8 mouse cellular contexts compared by ENCODE assay signal in genomic region chr7:118448134-118448967, GRCm38 (mm10). TPM values are rescaled to one million over a fixed set of nuclear protein-coding genes. Genes with fewer than 3 reads are reported as not detected.
DNase-seq lines count a peak whose midpoint lies in the region; ATAC-seq and TF ChIP-seq lines count a peak whose summit lies in the region.

Gene Syt17, minus strand, starts transcription at chr7:118448222.

- under 1% methylated on average over 58 of the region's 58 CpGs for WGBS in forebrain, embryonic 11.5 days
- WGBS in heart, embryonic 16.5 days = under 1% methylated on average over 51 of the region's 58 CpGs
- under 1% methylated on average over 54 of the region's 58 CpGs for WGBS in liver, embryonic 16.5 days (ENCODE audit: insufficient replicate concordance)
- WGBS in neural tube, embryonic 15.5 days = under 1% methylated on average over 57 of the region's 58 CpGs

- H3K27ac ChIP-seq in ES-Bruce4 (ENCODE audit: insufficient read depth, low read length) = no peak within 1 kb of the TSS
- no peak within 1 kb of the TSS for H3K27ac ChIP-seq in forebrain, embryonic 11.5 days (ENCODE audit: low read depth, low read length)
- H3K27ac ChIP-seq in heart, embryonic 16.5 days (ENCODE audit: low read length) = no peak within 1 kb of the TSS
- no peak within 1 kb of the TSS for H3K27ac ChIP-seq in liver, embryonic 16.5 days (ENCODE audit: low read length)
- H3K27ac ChIP-seq in neural tube, embryonic 15.5 days (replicated peaks) = 0 out of 2 replicates have a peak within 1 kb of the TSS, but pooled peaks have one; percentile 37

- H3K4me3 ChIP-seq in ES-Bruce4 (ENCODE audit: low read depth, low read length) = peak within 1 kb of the TSS; percentile 76
- H3K4me3 ChIP-seq in forebrain, embryonic 11.5 days (ENCODE audit: low read depth, low read length) = peak within 1 kb of the TSS; percentile 52
- peak within 1 kb of the TSS; percentile 62 for H3K4me3 ChIP-seq in heart, embryonic 16.5 days (ENCODE audit: low read length)
- peak within 1 kb of the TSS; percentile 56 for H3K4me3 ChIP-seq in liver, embryonic 16.5 days (ENCODE audit: low read depth, low read length)
- peak within 1 kb of the TSS; percentile 56 for H3K4me3 ChIP-seq in neural tube, embryonic 15.5 days (replicated peaks)

- H3K27me3 ChIP-seq in ES-Bruce4 (ENCODE audit: control insufficient read depth, insufficient read depth, low read length, poor library complexity, severe bottlenecking) = no peaks in the 10 kb centered on the region; the same call in 1 of the 2 replicates
- H3K27me3 ChIP-seq in forebrain, embryonic 11.5 days (ENCODE audit: control insufficient read depth, insufficient read depth, low read length) = no peaks in the 10 kb centered on the region; the same call in 1 of the 2 replicates
- H3K27me3 ChIP-seq in heart, embryonic 16.5 days (ENCODE audit: control insufficient read depth, insufficient read depth, low read length) = peaks cover 44% of the 10 kb centered on the region
- H3K27me3 ChIP-seq in liver, embryonic 16.5 days (ENCODE audit: control insufficient read depth, insufficient read depth, low read depth, low read length) = peaks cover 30% of the 10 kb centered on the region
- 0 out of 2 replicates have a peak, but pooled peaks cover 6% of the 10 kb centered on the region for H3K27me3 ChIP-seq in neural tube, embryonic 15.5 days (replicated peaks)

- ATAC-seq in forebrain, embryonic 11.5 days (replicated peaks; ENCODE audit: low FRiP score) = peak; percentile 74
- peak; percentile 50 for ATAC-seq in heart, embryonic 16.5 days (replicated peaks; ENCODE audit: extremely low read depth, insufficient read depth, low FRiP score)
- ATAC-seq in liver, embryonic 16.5 days (ENCODE audit: low read depth) = no peak
- peak; percentile 72 for ATAC-seq in neural tube, embryonic 15.5 days (ENCODE audit: low FRiP score)

- TF ChIP-seq EP300 in ES-Bruce4 (IDR thresholded peaks at IDR 0.05; ENCODE audit: insufficient read depth, low read depth, low read length) = no peak

- peak; percentile 61 for TF ChIP-seq CTCF in ES-Bruce4 (IDR thresholded peaks at IDR 0.05; ENCODE audit: low read depth, low read length)

- no peaks in the 10 kb centered on the region for H3K4me1 ChIP-seq in ES-Bruce4 (ENCODE audit: control insufficient read depth, insufficient read depth, low read length)
- H3K4me1 ChIP-seq in forebrain, embryonic 11.5 days (replicated peaks; ENCODE audit: control insufficient read depth, insufficient read depth, low read length) = peaks cover 12% of the 10 kb centered on the region; the same call in 1 of the 2 replicates
- peaks cover 11% of the 10 kb centered on the region for H3K4me1 ChIP-seq in heart, embryonic 16.5 days (ENCODE audit: control insufficient read depth, insufficient read depth, low read length)
- H3K4me1 ChIP-seq in liver, embryonic 16.5 days (ENCODE audit: control insufficient read depth, low read depth, low read length) = no peaks in the 10 kb centered on the region
- peaks cover 26% of the 10 kb centered on the region for H3K4me1 ChIP-seq in neural tube, embryonic 15.5 days

- H3K36me3 ChIP-seq in ES-Bruce4 (ENCODE audit: control insufficient read depth, insufficient read depth, low read length, poor library complexity, severe bottlenecking) = no peaks in the 10 kb centered on the region
- H3K36me3 ChIP-seq in forebrain, embryonic 11.5 days (ENCODE audit: control insufficient read depth, insufficient read depth, low read length) = no peaks in the 10 kb centered on the region
- H3K36me3 ChIP-seq in heart, embryonic 16.5 days (ENCODE audit: control insufficient read depth, insufficient read depth) = no peaks in the 10 kb centered on the region
- no peaks in the 10 kb centered on the region for H3K36me3 ChIP-seq in liver, embryonic 16.5 days (ENCODE audit: control insufficient read depth, insufficient read depth)
- no peaks in the 10 kb centered on the region for H3K36me3 ChIP-seq in neural tube, embryonic 15.5 days

- peak within 1 kb of the TSS; percentile 75 for H3K9ac ChIP-seq in ES-Bruce4 (ENCODE audit: low read depth, poor library complexity, severe bottlenecking)
- H3K9ac ChIP-seq in forebrain, embryonic 11.5 days (ENCODE audit: low read length) = peak within 1 kb of the TSS; percentile 68
- peak within 1 kb of the TSS; percentile 63 for H3K9ac ChIP-seq in heart, embryonic 16.5 days (ENCODE audit: low read length)
- H3K9ac ChIP-seq in liver, embryonic 16.5 days (ENCODE audit: low read depth, low read length) = no peak within 1 kb of the TSS; the same call in 1 of the 2 replicates
- H3K9ac ChIP-seq in neural tube, embryonic 15.5 days (replicated peaks) = peak within 1 kb of the TSS; percentile 64

- peak; percentile 39 for DNase-seq in brain, embryonic 18.5 days (ENCODE audit: low read depth, low spot score)
- DNase-seq in forebrain, embryonic 11.5 days (ENCODE audit: low spot score) = peak; percentile 88
- DNase-seq in kidney, postnatal 25 days = peak; percentile 67 to 77
- DNase-seq in urinary bladder, postnatal 14 days (ENCODE audit: low spot score) = peak; percentile 70

- peak within 1 kb of the TSS; percentile 91 for H3K4me2 ChIP-seq in forebrain, embryonic 11.5 days (ENCODE audit: low read depth, low read length, severe bottlenecking)
- peak within 1 kb of the TSS; percentile 84 for H3K4me2 ChIP-seq in heart, embryonic 16.5 days (ENCODE audit: low read depth, low read length)
- H3K4me2 ChIP-seq in liver, embryonic 16.5 days (ENCODE audit: low read depth, low read length) = peak within 1 kb of the TSS; percentile 72
- peak within 1 kb of the TSS; percentile 95 for H3K4me2 ChIP-seq in neural tube, embryonic 15.5 days

- TF ChIP-seq POLR2A in ES-Bruce4 (IDR thresholded peaks at IDR 0.05; ENCODE audit: insufficient read depth, low read length) = no peak

- H3K9me3 ChIP-seq in ES-Bruce4 (replicated peaks; ENCODE audit: control insufficient read depth, insufficient read depth, low read length, poor library complexity, severe bottlenecking) = no peaks in the 10 kb centered on the region
- no peaks in the 10 kb centered on the region for H3K9me3 ChIP-seq in forebrain, embryonic 11.5 days (ENCODE audit: control insufficient read depth, low read length)
- H3K9me3 ChIP-seq in heart, embryonic 16.5 days (replicated peaks; ENCODE audit: control insufficient read depth, low read length) = no peaks in the 10 kb centered on the region
- no peaks in the 10 kb centered on the region for H3K9me3 ChIP-seq in liver, embryonic 16.5 days (replicated peaks; ENCODE audit: control insufficient read depth, low read length)
- H3K9me3 ChIP-seq in neural tube, embryonic 15.5 days (replicated peaks) = no peaks in the 10 kb centered on the region

RNA-seq across cellular contexts. Expression of gene Syt17, which starts in this region (rescaled TPM):
- 4.0 and 4.5 TPM in 2 replicates for polyA plus RNA-seq in ES-Bruce4 (2011; ENCODE audit: insufficient read depth, insufficient read length, low read depth, missing spikeins)
- polyA plus RNA-seq in forebrain, embryonic 11.5 days (2014; fragmentation: Nextera tagmentation; extraction: Ambion mirVana) = 2.4 and 3.2 TPM in 2 replicates
- polyA plus RNA-seq in heart, embryonic 16.5 days (2015; fragmentation: Nextera tagmentation; extraction: Ambion mirVana) = 1.9 and 2.1 TPM in 2 replicates
- polyA plus RNA-seq in liver, embryonic 16.5 days (2015; fragmentation: Nextera tagmentation; extraction: Ambion mirVana) = 0.23 and 0.24 TPM in 2 replicates
- 23.7 and 24.3 TPM in 2 replicates for polyA plus RNA-seq in neural tube, embryonic 15.5 days (2015; fragmentation: Nextera tagmentation; extraction: Ambion mirVana)
